Comparison of ENCODE assay signal across 16 mouse cellular contexts in the genomic region with DNA sequence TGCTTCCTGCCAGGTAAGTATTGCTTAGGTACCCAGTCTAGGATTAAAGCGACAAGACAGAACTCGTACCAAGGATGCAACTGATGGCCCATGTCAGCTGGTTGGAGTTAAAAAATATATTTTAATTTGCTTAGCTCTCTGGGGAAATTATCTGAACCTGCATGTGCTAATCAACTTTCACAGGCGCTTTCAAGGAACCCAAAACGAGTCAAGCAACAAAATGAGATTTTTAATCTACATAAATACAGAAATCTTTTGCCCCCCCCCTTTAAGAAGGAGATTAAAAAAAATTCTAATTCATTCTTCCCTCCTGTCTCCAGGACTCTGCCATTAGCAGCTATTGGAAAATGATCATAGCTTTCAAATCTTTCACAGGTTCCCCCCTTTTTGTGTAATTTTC.
"Had no signal": no experiment of that assay in that cellular context is flagged by ENCODE, and none has a peak within 500 bp of the region (broad histone marks: within the 10 kb centered on the region; RNA-seq: fewer than 3 reads in every experiment).

No protein-coding gene starts in this region.

- H3K9me3 ChIP-seq: kidney, embryonic 15.5 days; limb, embryonic 10.5 days; liver, embryonic 15.5 days; megakaryocyte, embryonic 14.5 days; midbrain, embryonic 12.5 days had no signal

- H3K4me3 ChIP-seq: kidney, embryonic 15.5 days; left cerebral cortex, adult 2 months; limb, embryonic 10.5 days; liver, embryonic 15.5 days; megakaryocyte, embryonic 14.5 days; midbrain, embryonic 12.5 days had no signal

- ATAC-seq: lung, postnatal 0 days had no signal

- H3K27me3 ChIP-seq: kidney, embryonic 15.5 days; liver, embryonic 15.5 days; megakaryocyte, embryonic 14.5 days; midbrain, embryonic 12.5 days had no signal

- H3K36me3 ChIP-seq: kidney, embryonic 15.5 days; liver, embryonic 15.5 days; midbrain, embryonic 12.5 days had no signal

- H3K4me1 ChIP-seq: megakaryocyte, embryonic 14.5 days had no signal

- DNase-seq: kidney, adult 18-20 months; kidney, postnatal 14 days; lung, adult 2 months; lung, postnatal 4 days; right cerebral cortex, adult 18-20 months; right cerebral cortex, postnatal 25 days; thymus, postnatal 4 days had no signal

- H3K27ac ChIP-seq: kidney, embryonic 15.5 days; left cerebral cortex, adult 2 months; liver, embryonic 15.5 days; stomach, postnatal 0 days had no signal

- H3K4me2 ChIP-seq: kidney, embryonic 15.5 days; liver, embryonic 11.5 days; liver, embryonic 15.5 days; midbrain, embryonic 12.5 days had no signal

- H3K9ac ChIP-seq: kidney, embryonic 15.5 days; liver, embryonic 15.5 days; midbrain, embryonic 12.5 days had no signal
